Mouse (Mus musculus): ENCODE results near the gene Mnd1.

Mnd1 gene

GRCm38 (mm10) chr3:84086921-84087320, 68.7 kb downstream of the Mnd1 start:
- DNase-seq, result no peak

- no peak for DNase-seq
Observed at GRCm38 (mm10) chr3:84086337-84086736, 69.2 kb downstream of the Mnd1 start.

- no peak for DNase-seq
Observed at GRCm38 (mm10) chr3:84085429-84085828, 70.2 kb downstream of the Mnd1 start.

DNA sequence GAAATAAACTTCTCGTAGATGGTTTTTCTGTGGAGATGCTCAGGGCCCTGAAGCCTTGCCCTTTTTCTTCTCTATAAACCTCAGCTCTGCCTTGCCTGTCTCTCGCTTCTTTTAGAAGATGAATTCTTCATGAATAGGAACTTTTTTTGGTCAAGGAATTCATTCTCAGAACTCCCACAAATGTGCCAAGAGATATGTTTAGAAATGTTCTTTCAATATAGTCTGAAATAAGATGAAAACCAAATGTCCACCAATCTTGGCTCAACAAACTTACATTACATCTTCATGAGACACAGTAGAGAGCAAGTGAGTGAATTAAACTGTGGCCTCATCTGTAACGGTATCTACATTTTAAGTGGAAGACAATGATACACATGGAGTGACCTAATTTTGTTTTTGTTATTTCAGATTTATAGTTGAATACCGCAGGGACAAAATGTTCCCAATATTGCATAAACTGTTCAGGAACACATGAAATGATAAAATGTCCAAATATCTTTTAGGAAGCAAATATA, 74.3 kb downstream of the Mnd1 start:
- DNase-seq, result no peak

- no peak for DNase-seq
Observed at GRCm38 (mm10) chr3:84080074-84080473, 75.5 kb downstream of the Mnd1 start.

- DNase-seq, result no peak
Observed at GRCm38 (mm10) chr3:84077505-84077904, 78.1 kb downstream of the Mnd1 start.

- DNase-seq, result no peak
Observed at GRCm38 (mm10) chr3:84076543-84077332, 78.8 kb downstream of the Mnd1 start.

GRCm38 (mm10) chr3:84075516-84075915, 80.1 kb downstream of the Mnd1 start:
- no peak for DNase-seq

GRCm38 (mm10) chr3:84074777-84075176, 80.8 kb downstream of the Mnd1 start:
- DNase-seq, result no peak

GRCm38 (mm10) chr3:84071641-84072040, 83.9 kb downstream of the Mnd1 start:
- DNase-seq, result no peak

- DNase-seq, result no peak
Observed at GRCm38 (mm10) chr3:84070811-84071210, 84.8 kb downstream of the Mnd1 start.

GRCm38 (mm10) chr3:84068831-84069709, 86.5 kb downstream of the Mnd1 start:
- DNase-seq, result no peak

DNA sequence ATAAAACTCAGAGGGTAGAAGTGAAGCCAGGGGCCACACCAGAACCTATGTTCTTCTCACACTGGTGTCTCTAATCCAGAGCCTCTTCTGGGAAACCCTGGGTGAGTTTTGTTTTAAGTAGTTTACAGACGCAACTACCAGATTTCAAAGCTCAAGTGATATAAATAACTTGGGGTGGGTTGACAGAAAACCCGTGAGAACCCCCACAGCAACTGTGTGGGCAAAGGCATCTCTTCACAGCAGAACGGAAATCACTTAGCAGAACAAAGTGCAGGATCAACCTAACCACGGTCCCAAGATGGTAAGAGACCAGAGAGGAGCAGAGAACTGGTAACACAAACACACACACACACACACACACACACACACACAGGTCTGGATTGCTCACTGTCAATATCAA, 89.8 kb downstream of the Mnd1 start:
- no peak for DNase-seq

DNA sequence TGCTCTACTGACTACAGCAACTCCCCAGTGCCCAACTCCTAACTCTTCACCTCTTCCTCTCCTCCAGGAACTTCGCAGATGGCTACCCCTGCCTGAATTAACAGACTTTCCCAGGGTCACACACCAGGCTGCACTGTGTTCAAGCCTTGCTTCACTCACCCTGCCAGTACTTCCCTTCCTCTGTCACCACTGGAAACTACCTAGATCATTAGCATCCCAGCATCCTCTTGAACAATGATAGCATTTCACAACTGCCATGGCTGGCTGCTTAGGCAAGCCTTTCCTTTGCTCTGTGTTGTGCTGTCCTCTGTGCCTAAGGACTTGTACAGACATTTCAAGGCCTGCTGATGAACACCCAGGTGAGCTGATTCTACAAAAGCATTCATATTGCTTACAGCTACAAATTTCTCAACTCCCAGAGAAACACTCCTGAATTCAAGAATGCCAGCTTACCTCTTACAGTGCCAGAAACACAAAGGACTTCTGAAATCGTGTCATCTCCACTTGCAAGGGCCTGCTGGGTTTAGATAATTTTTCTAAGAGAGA, 92.1 kb downstream of the Mnd1 start:
- no peak for DNase-seq

DNA sequence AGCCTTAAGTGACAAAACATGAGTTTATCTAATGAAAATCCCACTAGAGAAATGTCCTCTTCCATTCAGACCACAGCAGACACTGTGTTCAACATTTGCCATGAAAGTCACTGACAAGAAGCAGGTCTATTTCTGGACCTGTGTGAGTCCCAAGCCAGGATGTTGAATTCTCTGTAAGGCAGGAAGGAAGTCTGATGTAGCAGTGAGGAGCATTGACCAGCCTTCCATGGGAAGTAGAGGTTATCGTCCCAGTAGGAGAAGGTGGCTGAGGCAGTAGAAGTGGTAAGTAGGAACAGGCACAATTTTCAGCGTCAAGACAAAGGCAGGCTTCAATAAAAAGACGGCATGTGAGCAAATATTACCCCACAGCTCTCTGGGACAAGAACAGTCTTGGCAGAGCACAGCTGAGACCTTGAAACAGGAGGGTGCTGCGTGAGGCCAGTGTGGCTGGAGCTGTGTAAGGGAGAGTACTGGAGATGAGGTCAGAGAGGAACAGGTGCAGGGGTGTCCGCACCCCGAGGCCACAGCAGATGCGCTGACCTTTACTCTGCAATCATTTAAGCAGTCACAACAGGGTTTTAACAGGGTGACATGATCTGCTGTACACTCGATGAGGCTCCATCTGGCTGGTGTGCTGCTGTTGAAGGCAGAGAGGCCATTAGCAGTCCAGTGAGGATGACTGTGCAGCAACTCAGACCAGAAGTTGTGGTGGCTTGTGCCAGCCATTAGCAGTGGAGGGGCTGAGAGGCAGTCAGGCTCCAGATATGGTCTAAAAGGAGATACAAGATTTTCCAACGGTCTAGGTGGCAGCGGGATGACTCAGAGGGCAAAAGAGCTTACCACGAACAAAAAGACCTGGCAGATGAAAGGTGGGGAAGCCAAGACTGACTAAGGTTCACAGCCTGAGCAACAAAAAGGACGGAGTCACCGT, 93.8 kb downstream of the Mnd1 start:
- DNase-seq, result no peak

DNA sequence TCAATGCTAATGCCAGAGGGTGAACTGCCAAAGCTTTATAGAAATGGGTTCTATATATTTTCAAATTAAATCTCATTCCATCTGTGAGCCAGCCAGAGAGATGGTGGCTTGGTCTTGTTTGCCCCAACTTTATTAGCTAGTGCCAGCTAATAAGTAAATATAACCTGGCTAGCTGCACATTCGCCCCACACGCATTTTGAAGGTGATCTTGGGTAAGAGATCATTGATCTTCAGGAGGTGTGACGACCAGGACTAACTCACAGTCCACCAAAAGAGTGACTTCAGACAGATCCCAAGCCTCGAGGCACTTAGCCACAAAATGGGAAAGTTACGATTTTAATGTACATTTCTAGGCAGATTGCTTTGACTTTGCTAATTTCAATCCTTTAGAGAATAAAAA, 94.6 kb downstream of the Mnd1 start:
- no peak for DNase-seq

DNA sequence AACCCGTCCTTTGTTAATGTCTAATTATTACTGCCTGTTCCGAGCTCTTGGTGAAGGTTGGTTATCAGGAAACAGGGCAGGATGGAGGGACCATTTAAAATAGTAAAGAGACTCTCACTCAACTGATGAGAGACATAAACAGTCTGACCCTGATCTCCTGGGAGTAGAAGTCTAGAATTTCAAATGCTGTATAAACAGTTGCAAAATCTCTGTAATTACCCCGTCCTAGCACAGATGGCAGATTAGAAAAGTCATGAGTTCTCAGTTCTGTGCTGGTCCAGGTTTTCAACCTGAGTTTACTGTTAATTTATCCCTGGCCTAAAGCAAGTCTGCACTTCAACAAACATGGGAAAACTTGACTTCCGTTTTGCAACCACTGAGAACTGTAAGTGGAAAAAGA, 95.5 kb downstream of the Mnd1 start:
- DNase-seq, result no peak

DNA sequence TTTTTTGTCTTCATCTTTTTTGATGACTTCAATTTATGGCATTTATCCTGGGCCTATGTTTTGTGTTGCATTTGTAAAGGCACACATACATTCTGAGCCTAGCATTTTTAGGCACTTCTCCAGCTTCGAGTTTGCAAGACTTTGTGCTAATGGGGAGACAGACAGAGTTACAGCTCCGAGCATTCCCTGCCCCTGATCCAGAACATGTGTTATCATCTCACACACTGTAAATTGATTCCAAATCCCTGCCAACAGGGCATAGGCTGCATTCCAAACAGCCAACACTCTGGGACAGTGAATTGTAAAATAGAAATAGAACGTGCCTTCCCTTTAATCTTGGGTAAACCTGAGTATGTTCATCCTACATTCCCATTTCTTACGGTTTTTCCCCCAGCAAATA, 95.9 kb downstream of the Mnd1 start:
- DNase-seq, result no peak

- DNase-seq, result no peak
Observed at GRCm38 (mm10) chr3:84059261-84059660, 96.3 kb downstream of the Mnd1 start.

DNA sequence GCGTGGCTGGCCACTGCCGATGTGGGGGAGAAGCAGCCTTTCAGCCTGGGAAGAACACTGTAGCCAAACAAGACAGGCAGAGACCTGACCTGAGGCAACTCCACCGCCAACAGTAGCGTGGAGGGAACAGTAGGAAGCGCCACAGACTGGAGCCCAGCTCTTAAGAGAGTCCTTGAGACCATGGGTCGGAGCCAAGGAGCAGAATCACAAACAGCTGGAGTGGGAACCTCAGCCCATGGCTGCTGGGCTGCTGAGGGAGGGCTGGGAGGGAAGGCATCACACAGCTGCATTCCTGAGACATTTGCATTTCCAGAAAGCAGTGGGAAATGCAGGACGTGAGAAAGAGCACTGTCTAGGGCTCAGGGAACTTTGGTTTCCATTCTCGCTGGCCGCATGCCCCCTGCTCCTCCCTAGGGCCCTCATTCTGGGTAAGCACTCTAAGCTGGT, 106.8 kb downstream of the Mnd1 start:
- no peak for DNase-seq

DNA sequence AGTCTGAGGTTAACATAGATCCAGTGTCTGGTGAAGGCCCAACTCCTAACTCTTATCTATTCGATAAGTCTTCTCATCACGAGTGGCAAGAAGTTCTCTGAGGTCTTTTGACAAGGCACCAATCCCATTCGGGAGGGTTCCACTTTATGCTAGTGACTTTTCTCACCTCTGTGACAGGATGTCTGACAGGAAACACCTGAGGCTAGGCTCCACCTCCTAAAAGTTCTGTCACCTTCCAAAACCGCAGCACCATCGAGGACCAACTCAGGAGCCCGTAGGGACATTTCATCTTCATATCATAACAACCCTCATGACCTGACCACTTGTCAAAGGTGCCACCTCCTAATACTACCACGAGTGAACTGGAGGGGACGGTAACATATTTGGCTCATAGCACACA, 109.4 kb downstream of the Mnd1 start:
- no peak for DNase-seq

- DNase-seq, result no peak
Observed at GRCm38 (mm10) chr3:84041739-84042138, 113.8 kb downstream of the Mnd1 start.
